Mouse (Mus musculus) heart, adult 2 months (tissue): ENCODE measurements around the gene Smim24.

ENCODE experiments used
- CTCF ChIP-seq: fragments of 200-600 bp; IDR thresholded peaks from 2 replicates; pipeline ENCODE4 v1.8.1; 2022; ENCODE audit warnings: antibody characterized with exemption, mild to moderate bottlenecking, moderate library complexity
- EP300 ChIP-seq: fragments of 200-500 bp; IDR thresholded peaks from 2 replicates; pipeline ENCODE4 v1.6.1; 2011; ENCODE audit warnings: low read depth, low read length, control low read depth; ENCODE audit not compliant: insufficient read depth
- POLR2A ChIP-seq: fragments of 200-500 bp; IDR thresholded peaks from 2 replicates; pipeline ENCODE4 v1.6.1; 2011; ENCODE audit warnings: mild to moderate bottlenecking, low read depth, low read length, control low read depth; ENCODE audit not compliant: insufficient read depth

GRCm38 (mm10) chr10:81366477-81367206 is 26.2 kb upstream of the Smim24 start:
- TF ChIP-seq EP300 (peak; percentile 7; the same call in 1 of the 2 replicates), CTCF (no peak), POLR2A (0 out of 2 replicates have a peak, but pooled peaks have one; percentile 15)
